Mouse (Mus musculus) G1E (cell line): ENCODE measurements around the gene Bud13.

Experiments
- CTCF ChIP-seq: IDR thresholded peaks from 2 replicates; pipeline ENCODE4 v1.5.1; 2012; ENCODE audit warnings: low read depth, low read length, inconsistent platforms, mixed read lengths
- GATA2 ChIP-seq: IDR thresholded peaks from 2 replicates; pipeline ENCODE4 v1.6.1; 2012; ENCODE audit warnings: low read depth, low read length, inconsistent platforms, borderline replicate concordance
- TAL1 ChIP-seq: conservative IDR thresholded peaks from 2 replicates; pipeline ENCODE4 v1.6.1; 2012; ENCODE audit warnings: low read depth, low read length, inconsistent platforms, mixed read lengths

- TF ChIP-seq TAL1 (no peak), CTCF (no peak), GATA2 (no peak)
These were observed 26.0 kb upstream of the Bud13 start for GRCm38 (mm10) chr9:46256658-46257385.
